Mouse (Mus musculus) left cerebral cortex, adult 2 months (tissue): ENCODE measurements around the gene Nrde2. TPM values are rescaled to one million over a fixed set of nuclear protein-coding genes. Genes with fewer than 3 reads are reported as not detected.

Source experiments
- DNase-seq, 2 experiments: peaks; one replicate each; pipeline ENCODE4 v3.0.0; 2021 to 2022; ENCODE audit warnings: low spot score in 2 of 2, mixed read lengths in 1 of 2; ENCODE audit errors: extremely low spot score in 1 of 2
- H3K27ac ChIP-seq: fragments of 200-600 bp; 2 replicates; pipeline ENCODE4 v1.8.1; 2022
- H3K4me3 ChIP-seq: fragments of 200-600 bp; 2 replicates; pipeline ENCODE4 v1.8.1; 2022
- CTCF ChIP-seq: fragments of 200-600 bp; IDR thresholded peaks from 2 replicates; pipeline ENCODE4 v1.8.1; 2022; ENCODE audit warnings: antibody characterized with exemption, mild to moderate bottlenecking, moderate library complexity
- intact Hi-C: fragments of 180-260 bp; cut with DNase I; formaldehyde crosslinking; loops from one replicate; pipeline ENCODE4 v1.15.1; 2025
- total RNA-seq, 2 experiments: library from RNA; stranded (reverse); gene quantifications; 2 replicates each; pipeline ENCODE4 v1.2.3; 2021

The Nrde2 gene
- total RNA-seq, 2 experiments from 2014 or later: 17.3 to 21.9 TPM

GRCm38 (mm10) chr12:100115982-100116381, 43.5 kb downstream of the Nrde2 start:
- no peak overlapping the region for H3K4me3 ChIP-seq
- no peak overlapping the region for H3K27ac ChIP-seq
- no peak for TF ChIP-seq CTCF
- intact Hi-C loops: no loop called here
- DNase-seq: no peak

GRCm38 (mm10) chr12:100109986-100110696, 49.3 kb downstream of the Nrde2 start, which contains the start of gene Psmc1:
Gene Psmc1, plus strand, starts transcription at chr12:100110154.
- intact Hi-C loops: loop anchor here (5.0 kb wide), 1 partner anchor 1028 kb away; no protein-coding TSS in a partner anchor
- no peak for TF ChIP-seq CTCF

GRCm38 (mm10) chr12:100107436-100107835, 52.0 kb downstream of the Nrde2 start:
- H3K4me3 ChIP-seq: no peak overlapping the region
- intact Hi-C loops: loop anchor here (5.0 kb wide), 1 partner anchor 1025 kb away; no protein-coding TSS in a partner anchor
- TF ChIP-seq CTCF: no peak

More at GRCm38 (mm10) chr12:100109986-100110696, 49.3 kb downstream of the Nrde2 start, which contains the start of gene Psmc1:
- peak within 1 kb of the TSS; percentile 97 for H3K27ac ChIP-seq
- H3K4me3 ChIP-seq: peak within 1 kb of the TSS; percentile 78
- DNase-seq: peak; percentile 71 to 81

GRCm38 (mm10) chr12:100106275-100106895, 53.1 kb downstream of the Nrde2 start:
- H3K27ac ChIP-seq: no peak overlapping the region
- peak; percentile 77 to 83 for DNase-seq
- no peak overlapping the region for H3K4me3 ChIP-seq
- peak; percentile 65 for TF ChIP-seq CTCF
- intact Hi-C loops: loop anchor here (1.0 to 5.0 kb wide), 3 partner anchors 153 to 1024 kb away; no protein-coding TSS in a partner anchor

More at GRCm38 (mm10) chr12:100107436-100107835, 52.0 kb downstream of the Nrde2 start:
- no peak for DNase-seq
- H3K27ac ChIP-seq: no peak overlapping the region

- intact Hi-C loops: loop anchor here (2.0 kb wide), 1 partner anchor 140 kb away; the partner anchor contains the start of gene Kcnk13
- no peak for TF ChIP-seq CTCF
These were observed 54.9 kb downstream of the Nrde2 start for GRCm38 (mm10) chr12:100104530-100104929.

GRCm38 (mm10) chr12:100101651-100102050, 57.8 kb downstream of the Nrde2 start:
- Histone ChIP-seq H3K4me3 (no peak overlapping the region), H3K27ac (no peak overlapping the region)
- no peak for TF ChIP-seq CTCF
- DNase-seq: no peak
- intact Hi-C loops: no loop called here

More at GRCm38 (mm10) chr12:100104530-100104929, 54.9 kb downstream of the Nrde2 start:
- no peak overlapping the region for H3K27ac ChIP-seq
- no peak overlapping the region for H3K4me3 ChIP-seq
- DNase-seq: no peak

- no peak for DNase-seq
- no peak for TF ChIP-seq CTCF
- Histone ChIP-seq H3K4me3 (no peak overlapping the region), H3K27ac (no peak overlapping the region)
- intact Hi-C loops: no loop called here
These were observed 58.8 kb downstream of the Nrde2 start for GRCm38 (mm10) chr12:100100707-100101030.

GRCm38 (mm10) chr12:100099971-100100706, 59.3 kb downstream of the Nrde2 start:
- intact Hi-C loops: no loop called here
- H3K27ac ChIP-seq: no peak overlapping the region
- no peak; the same call in 1 of the 2 replicates for TF ChIP-seq CTCF
- DNase-seq: no peak
- no peak overlapping the region for H3K4me3 ChIP-seq

- Histone ChIP-seq H3K27ac (no peak overlapping the region), H3K4me3 (no peak overlapping the region)
- TF ChIP-seq CTCF: no peak
- no peak for DNase-seq
- intact Hi-C loops: no loop called here
These were observed 66.4 kb downstream of the Nrde2 start for GRCm38 (mm10) chr12:100093046-100093445.

GRCm38 (mm10) chr12:100090750-100091149, 68.7 kb downstream of the Nrde2 start:
- no peak for TF ChIP-seq CTCF
- no peak for DNase-seq
- Histone ChIP-seq H3K4me3 (no peak overlapping the region), H3K27ac (no peak overlapping the region)
- intact Hi-C loops: no loop called here

- intact Hi-C loops: no loop called here
- DNase-seq: no peak
- no peak overlapping the region for H3K27ac ChIP-seq
- TF ChIP-seq CTCF: no peak
- H3K4me3 ChIP-seq: no peak overlapping the region
These were observed 70.2 kb downstream of the Nrde2 start for GRCm38 (mm10) chr12:100089265-100089664.

- intact Hi-C loops: no loop called here
- no peak for DNase-seq
- no peak overlapping the region for H3K27ac ChIP-seq
- TF ChIP-seq CTCF: no peak
- no peak overlapping the region for H3K4me3 ChIP-seq
These were observed 71.4 kb downstream of the Nrde2 start for GRCm38 (mm10) chr12:100088026-100088425.
